Mouse (Mus musculus) adrenal gland, postnatal 4 days (tissue): ENCODE measurements around the gene Pex11a. TPM values are rescaled to one million over a fixed set of nuclear protein-coding genes. Genes with fewer than 3 reads are reported as not detected.

Experiments
- DNase-seq, 2 experiments: peaks; one replicate each; pipeline ENCODE4 v3.0.0; 2021 to 2022; ENCODE audit warnings: low spot score in 2 of 2, mixed read lengths in 2 of 2
- total RNA-seq, 2 experiments: library from RNA; stranded (reverse); gene quantifications; 2 replicates each; pipeline ENCODE4 v1.2.3; 2021

Pex11a gene
- total RNA-seq, 2 experiments from 2014 or later, result 35.7 to 37.7 TPM

DNA sequence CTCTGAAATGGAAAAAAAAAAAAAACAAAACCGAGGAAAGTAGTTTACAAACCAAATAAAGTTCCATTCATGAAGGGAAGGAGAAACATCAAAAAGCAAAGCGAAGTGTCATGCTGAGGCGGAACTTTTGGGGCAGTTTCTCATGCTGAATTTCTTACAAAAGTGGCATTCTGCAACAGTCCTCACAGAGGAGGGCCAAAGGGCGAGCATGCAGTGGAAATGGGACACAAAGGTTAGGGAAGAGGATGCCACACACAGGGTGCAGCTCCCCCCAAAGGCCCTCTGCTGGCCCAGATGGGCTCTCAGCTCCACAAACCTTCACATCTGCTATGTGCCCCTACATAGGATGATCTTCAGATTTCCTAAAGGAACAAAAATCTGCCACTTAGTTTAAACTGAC is 2.7 kb downstream of the Pex11a start:
- DNase-seq, result no peak

DNA sequence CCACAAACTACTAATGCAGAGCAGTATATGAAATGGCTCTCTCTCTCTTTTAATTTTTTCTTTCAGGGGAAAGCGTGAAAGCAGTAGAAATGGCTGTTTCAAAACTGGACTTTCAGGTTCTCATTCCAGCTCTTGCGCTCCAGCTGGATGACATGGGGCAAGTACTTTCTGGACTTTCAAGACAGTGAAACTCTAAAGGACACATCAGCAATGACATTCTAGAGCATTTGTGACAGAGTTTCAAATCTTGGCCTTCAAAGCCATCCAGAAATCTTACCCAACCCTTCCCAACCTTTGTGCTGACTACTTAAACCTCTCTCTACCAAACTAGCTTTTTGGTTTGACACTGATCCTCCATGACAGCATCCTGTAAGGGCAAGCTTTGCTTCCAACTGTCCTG is 4.0 kb downstream of the Pex11a start:
- DNase-seq, result no peak

DNA sequence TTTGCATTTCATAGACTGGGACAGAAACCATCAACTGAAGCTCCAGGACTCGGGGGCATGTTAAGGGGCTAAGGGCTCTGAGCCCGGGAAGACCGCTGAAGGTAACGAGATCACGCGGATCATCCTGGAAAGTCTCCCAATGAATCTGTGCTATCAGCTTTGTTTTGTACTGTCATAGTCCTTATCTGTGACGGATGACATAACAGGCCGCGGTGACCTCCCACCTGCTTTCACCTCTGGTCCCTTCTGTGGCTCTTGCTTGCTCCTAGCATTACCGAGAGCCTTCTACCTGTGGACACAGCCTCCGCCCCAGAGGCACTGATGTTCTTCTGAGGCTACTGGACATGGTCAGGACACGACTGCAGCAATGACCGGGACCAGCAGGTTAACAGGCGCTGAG is 6.4 kb downstream of the Pex11a start:
- no peak for DNase-seq

DNA sequence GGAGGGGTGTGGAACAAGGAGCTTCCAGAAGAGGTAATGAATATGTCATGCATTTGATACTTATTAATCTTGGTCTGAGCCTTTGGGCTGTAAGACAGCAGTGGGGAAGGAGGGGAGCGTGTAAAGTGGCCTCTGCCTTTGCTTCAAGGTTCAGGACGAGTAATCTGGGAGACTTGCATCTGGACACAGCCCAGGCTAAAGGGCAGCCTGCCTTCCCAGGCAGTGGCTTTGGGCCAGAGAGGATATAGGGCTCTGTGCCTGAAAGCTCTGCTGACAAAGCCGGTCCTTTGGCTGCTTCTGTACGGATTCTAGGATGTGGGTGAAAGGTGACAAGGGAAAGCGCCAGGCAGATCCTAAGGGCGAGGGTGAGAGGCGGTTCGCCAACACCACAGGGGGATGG is 8.4 kb downstream of the Pex11a start:
- no peak for DNase-seq

DNA sequence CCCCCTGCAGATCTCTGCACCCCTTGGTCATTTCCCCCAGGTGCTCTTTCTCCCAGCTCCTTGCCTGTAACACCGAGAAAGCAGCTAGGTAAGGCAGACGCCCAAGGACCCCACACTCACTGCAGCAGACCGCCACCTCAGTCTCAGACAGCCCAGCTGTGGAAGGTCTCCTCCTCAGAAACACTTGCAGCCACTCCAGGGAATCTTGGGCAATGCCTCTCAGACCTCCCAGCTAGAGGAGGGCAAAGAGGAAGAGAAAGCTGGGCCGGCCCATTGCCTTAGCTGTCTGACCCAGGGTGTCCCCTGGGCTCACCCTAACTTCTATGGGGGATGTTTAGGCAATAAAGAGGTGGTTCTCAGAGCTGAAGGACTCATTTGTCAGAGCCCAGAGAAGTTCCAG is 10.3 kb downstream of the Pex11a start, which contains the start of gene Plin1:
Gene Plin1, minus strand, starts transcription at position 282 of the 400 bp plus-strand sequence.
- no peak for DNase-seq

DNA sequence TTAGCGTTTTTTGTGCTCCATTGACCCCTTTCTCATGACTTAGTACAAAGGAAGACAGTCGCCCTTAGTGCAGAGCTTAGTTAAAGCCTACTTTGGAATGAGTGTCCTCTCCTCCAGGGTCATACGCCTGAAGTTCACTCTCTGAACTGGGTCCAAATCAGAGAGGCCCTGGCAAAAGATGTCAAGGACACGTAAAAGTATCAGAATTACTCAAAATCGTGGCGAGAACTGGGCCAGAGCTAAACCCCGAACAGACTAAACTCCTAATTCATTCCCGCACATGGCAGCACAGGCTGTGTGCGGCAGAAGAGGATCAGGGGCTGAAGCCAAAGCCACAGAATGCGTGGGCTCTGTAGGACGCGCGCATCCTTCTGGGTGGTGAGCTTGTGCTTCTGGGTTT is 11.5 kb downstream of the Pex11a start:
- no peak for DNase-seq

DNA sequence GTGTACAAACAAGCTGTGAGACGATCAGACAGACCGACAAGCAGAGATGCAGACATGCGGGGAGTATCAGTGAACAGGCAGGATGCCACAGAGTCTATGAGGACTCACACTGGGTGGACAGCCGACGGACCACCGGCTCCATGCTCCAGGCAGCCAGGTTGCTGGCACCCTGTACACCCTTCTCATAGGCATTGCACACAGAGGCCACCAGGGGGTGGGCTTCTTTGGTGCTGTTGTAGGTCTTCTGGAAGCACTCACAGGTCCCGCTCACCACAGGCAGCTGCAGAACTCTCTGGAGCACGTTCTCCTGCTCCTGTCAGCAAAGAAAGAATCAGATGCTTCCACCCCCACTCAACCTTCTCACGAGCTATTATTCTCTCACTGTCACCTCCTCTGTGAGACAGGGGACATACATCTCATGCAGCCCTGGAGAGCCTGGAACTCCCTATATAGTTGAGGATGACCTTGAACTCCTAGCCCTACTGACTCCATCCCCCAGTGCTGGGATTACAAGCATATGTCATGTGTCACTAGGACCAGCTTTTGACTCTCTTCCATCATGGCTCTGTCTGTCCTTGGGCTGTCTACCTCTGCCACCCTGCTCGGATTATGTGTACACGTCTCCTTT is 13.1 kb downstream of the Pex11a start:
- no peak for DNase-seq

DNA sequence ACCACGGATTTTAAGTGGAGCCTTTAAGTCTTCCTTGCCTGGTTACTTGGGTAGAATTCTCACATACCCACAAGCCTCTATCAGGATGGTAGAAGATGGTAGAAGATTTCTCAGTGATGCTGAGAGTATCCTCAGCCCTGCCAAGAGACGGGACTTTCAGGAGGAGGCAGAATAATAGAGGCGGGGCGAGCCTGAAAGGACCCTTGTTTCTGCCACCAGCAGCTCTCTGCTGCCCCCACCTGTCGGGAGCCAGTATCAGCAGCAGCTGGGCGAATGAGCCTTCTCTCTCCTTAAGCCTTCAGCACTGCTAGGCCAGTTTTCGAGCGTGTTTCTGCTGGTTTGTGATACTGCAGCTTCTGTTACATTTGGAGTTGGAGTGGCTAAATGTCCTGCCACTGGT is 13.8 kb downstream of the Pex11a start:
- peak in 1 of 2 experiments; percentile 53 for DNase-seq

DNA sequence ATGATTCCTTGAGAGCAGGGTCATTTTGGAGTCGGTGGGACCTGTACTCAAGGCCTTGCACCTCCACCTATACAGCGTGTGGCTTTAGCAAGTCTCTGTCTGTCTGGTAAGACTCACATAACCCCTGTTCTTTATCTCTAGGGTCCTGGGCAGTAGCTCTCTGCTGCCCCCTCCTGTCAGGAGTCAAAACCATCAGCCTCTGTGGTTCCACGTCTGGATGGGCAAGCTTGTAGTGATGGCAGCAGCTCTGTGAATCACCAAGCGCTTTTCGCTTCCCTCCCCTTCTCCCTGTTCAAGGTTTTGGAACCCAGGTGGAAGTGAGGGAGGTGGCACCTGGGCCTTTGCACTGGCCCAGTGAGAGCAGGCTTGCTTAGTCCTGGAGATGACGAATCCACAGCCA is 14.7 kb downstream of the Pex11a start:
- DNase-seq, result peak in 1 of 2 experiments; percentile 49

DNA sequence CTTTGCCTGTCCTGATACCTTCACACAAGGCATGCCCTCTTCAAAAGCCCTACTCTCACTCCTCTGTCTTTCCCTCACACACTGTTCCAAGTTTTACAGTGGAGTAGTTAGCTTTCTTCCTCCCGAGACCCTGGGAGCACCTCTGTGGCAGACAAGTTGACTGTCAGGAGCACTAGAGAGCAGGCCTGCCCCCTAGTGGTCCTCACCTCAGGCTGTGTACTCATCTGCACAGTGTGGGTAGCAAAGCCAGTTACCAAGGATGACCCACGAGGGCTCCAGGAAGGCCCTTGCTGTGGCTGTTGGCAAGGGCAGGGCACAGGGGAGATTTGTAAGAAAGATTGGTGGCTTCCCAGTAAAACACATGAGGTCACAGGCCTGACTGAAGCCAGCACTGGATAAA is 15.8 kb downstream of the Pex11a start:
- no peak for DNase-seq

DNA sequence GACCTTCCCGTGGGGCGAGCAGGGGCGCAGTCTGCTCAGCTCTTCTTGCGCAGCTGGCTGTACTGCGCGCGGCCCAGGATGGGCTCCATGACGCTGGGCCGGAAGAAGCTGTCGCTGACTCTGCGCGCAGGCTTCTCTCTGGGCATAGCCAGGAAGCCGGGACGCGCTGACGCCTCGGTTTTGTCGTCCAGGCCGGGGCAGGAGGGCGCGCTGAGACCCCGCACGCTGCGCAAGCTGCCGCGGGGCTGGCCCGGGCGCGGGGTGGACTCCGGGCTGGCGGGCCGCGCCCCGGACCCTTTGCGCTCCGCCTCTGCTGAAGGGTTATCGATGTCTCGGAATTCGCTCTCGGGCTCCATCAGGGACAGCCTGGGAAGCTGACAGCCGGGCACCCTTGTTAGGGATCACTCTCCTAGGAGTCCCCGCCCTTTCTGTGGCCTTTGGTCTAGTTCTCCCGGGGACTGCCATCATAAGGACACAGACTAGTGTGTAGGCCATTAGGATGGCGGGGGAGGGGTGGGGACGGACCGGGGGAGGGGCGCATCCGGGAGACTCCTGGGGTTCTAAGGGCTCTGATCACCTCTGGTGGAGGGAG is 21.4 kb downstream of the Pex11a start:
- DNase-seq, result peak in 1 of 2 experiments; percentile 52

DNA sequence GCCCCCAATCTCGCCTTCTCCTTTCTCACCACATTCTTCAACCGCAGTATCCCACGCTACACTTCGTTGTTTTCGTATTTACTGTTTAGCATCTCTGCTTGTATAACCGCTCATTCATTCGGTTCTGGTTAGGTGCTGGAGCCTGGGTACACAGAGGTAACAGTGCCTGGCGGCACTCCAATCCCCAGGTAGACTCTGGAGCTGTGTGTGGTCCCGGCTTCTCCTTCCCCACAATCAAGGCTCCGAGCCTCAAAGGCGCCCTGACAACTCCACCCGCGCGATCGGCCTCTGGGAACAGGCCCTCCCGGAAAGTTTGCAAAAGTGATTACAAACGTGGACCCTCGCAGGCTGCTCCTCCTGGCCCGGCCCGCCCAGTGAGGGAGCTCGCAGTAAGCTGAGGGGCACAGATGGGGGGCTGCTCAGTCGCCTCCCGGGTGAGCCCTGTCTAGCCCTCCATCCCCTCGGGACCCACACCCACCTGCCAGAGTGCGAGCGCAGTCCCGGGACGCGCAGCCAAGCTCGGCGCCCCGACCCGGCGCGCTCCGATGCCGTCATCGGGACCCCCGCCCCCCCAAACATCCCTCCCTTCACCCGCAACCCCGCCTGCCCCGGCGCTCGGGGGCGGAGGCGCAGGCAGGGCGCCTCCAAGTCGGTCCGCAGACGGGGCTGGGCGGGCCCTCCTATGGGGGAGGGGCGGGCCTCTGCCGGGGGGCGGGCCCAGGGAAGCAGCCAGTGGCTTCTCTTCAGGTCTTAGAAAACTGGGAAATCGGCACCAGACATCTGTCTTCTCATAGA is 27.5 kb downstream of the Pex11a start, which contains the start of gene Kif7:
Gene Kif7, minus strand, starts transcription at position 534 of the 795 bp plus-strand sequence.
- peak; percentile 67 to 71 for DNase-seq

DNA sequence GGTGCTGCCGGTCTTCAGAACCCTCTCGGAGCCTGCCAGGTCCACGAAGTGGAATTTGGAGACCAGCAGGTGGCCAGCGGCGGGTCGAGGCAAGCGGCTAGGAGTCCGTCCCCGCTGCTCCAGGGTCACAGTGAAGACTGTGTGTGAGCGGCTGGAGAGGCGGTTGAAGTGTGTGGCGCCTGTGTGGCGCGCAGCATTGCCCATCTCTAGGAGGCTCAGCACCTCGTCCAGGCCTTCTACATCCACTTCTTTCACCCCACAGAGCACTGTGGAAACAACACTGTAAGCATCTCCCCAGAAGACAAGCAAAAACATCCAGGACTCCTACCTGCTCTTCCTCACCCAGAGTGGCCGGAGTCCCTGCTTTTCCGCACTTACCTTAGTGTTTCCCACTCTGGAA is 32.1 kb downstream of the Pex11a start:
- DNase-seq, result no peak

DNA sequence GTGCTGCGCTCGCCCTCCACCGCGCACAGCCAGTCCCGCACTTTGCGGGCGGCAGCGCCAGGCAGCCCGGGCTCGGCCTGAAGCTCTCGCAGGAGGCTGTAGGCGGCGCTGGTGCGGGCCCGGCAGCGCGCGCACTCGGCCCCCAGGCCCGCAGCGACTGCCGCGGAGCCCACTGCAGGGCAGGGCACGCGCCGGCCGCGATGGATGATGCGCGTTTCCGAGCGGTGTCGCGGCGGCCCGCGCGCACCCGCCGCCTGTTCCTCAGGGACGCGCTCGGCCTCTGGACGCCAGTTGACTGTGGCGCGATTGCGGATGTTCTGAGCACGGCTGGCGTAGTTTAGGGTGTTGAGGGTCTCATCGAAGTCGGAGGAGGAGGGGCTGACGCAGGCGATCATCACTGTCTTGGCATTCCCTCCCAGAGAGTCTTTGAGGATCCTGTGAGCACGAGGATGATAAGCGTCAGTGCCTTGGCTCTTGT is 32.8 kb downstream of the Pex11a start:
- no peak for DNase-seq

DNA sequence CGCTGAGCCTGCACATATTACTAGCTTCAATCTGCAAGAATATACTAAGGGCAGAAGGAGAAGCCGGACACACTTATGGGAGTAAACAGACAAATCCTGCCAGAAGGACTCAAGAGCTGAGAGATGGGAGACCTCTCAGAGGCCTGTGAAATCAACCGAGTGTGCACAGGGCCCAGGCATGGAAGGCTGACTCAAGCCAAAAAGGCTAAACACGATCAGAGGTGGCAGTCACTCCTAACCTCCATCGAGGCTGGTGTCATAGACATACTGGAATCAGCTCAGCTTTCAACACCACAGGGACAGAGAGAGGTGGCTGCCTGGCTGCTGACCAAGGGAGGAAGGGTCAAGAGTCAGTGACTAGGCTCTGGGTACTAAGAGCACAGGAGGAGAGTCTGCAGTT is 37.7 kb downstream of the Pex11a start:
- DNase-seq, result no peak

DNA sequence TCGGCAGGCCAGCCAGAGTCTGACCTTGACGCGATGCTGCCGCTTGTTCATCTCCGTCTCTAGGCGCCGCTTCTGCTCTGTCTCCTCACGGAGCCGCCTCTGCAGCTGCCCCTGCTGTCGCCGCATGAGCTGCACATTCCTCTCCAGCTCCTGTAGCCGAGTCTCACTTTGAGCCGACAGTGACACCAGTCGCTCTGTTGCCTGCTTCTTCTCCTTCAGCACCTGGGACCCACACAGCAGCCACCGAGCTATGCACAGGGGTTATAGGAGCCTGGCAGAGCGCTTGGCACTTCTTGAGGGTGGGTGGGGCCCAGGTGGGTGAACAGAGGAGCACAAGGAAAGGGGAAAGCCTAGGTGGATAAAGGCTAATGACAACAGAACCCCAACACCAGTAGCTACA is 40.2 kb downstream of the Pex11a start:
- no peak for DNase-seq

DNA sequence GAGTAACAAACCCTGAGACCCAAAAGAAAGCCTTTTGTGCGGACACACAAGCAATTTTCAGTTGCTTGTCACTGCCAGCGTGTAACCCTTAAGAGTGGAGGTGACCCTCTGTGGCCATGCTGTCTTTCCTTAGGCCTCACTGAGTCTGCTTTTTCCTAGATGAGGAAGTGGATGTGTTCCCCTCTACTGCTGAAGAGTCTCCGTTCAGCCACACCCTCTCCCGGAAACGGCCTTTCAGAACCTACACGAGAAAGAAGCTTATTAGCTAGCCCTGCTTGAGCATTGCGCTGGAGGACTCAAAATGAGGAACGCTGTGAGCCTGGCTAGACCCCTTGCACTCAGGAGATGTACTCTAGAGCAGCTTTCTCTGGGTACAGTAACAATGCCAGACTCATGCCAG is 46.4 kb downstream of the Pex11a start:
- no peak for DNase-seq

Other genes starting within 250 kb of the Pex11a start
- gene Rhcg, start 125.5 kb downstream of the Pex11a start, total RNA-seq, result 10 to 100 TPM in 1 of 2 experiments, 1 to 10 TPM in 1; 1.7 to 12.8 TPM
- 1 to 10 TPM; 6.3 to 6.4 TPM for gene Ticrr, start 82.9 kb downstream of the Pex11a start, total RNA-seq
- 10 to 100 TPM; 10.6 to 11.0 TPM for gene Kif7, start 27.4 kb downstream of the Pex11a start, total RNA-seq
- gene Plin1, start 10.2 kb downstream of the Pex11a start, total RNA-seq, result 100 to 1,000 TPM; 360 to 412 TPM
- gene Wdr93, start within 50 bp of the Pex11a start, total RNA-seq, result 1 to 10 TPM; 2.7 to 2.9 TPM
- gene Mesp1, start 50.7 kb upstream of the Pex11a start, total RNA-seq, result under 1 TPM in 1 of 2 experiments, not detected in 1; 0.31 TPM
- 1 to 10 TPM; 1.5 to 1.9 TPM for gene Mesp2, start 67.6 kb upstream of the Pex11a start, total RNA-seq
- 10 to 100 TPM; 36.1 to 59.6 TPM for gene Anpep, start 117.9 kb upstream of the Pex11a start, total RNA-seq
- gene Ap3s2, start 177.5 kb upstream of the Pex11a start, total RNA-seq, result 10 to 100 TPM; 34.4 to 34.5 TPM
- gene Arpin, start 192.2 kb upstream of the Pex11a start, total RNA-seq, result 10 to 100 TPM; 26.0 to 29.6 TPM